Mouse (Mus musculus) left cerebral cortex, adult 18-20 months (tissue): ENCODE data around the gene Mark1. TPM values are rescaled to one million over a fixed set of nuclear protein-coding genes. Genes with fewer than 3 reads are reported as not detected.

Experiments
- DNase-seq, 2 experiments: peaks; one replicate each; pipeline ENCODE4 v3.0.0; 2021 to 2022; ENCODE audit warnings: low spot score in 2 of 2, mixed read lengths in 1 of 2
- total RNA-seq, 2 experiments: library from RNA; stranded (reverse); gene quantifications; 2 replicates each; pipeline ENCODE4 v1.2.3; 2021

Mark1 gene
- total RNA-seq, 2 experiments from 2014 or later = 80.9 to 92.4 TPM

DNA sequence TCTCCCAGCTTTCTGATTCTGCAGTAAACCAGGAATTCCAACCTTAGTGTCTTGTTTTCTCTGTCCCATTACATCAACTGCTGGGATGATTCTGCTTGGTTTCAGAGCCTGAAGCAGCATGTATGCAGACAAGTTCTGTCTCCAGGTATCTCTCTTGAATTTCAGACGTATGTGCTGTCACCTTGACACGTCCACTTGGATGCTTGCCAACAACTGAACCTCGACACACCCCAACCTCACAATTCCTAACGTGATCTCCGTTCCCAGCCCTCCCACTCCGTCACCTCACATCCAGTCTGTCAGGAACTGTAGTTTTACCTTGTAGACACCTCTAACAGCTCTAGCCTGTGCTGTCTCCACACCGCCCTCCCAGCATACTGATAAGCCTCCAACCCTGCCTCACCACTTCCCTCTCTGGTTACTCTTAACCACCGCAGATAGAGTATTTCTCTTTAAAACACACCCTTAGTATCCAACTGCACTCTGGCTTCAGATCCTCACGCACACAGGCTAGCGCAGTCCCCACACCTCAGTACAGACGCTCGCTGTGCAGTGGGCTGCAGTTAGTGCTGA is 36.2 kb downstream of the Mark1 start:
- no peak for DNase-seq

DNA sequence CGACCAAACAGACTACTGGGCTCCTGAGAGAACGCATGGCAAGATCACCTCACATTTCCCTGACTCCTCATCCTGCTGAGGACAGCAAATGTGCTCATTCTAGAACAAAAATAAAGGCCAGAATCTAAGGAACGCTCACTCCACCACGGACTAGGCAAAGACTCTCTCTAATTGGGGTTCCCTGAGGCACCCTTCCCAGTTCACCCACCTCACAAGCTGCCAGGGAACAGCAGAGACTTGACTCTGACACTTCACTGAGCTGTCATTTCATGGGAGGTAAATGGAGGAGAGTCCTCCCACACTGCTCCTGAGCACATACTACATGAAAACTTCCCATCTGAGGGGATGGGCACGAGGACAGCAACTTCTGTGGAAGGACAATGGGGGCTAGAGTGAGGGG is 37.5 kb downstream of the Mark1 start:
- peak in 1 of 2 experiments; percentile 41 for DNase-seq

DNA sequence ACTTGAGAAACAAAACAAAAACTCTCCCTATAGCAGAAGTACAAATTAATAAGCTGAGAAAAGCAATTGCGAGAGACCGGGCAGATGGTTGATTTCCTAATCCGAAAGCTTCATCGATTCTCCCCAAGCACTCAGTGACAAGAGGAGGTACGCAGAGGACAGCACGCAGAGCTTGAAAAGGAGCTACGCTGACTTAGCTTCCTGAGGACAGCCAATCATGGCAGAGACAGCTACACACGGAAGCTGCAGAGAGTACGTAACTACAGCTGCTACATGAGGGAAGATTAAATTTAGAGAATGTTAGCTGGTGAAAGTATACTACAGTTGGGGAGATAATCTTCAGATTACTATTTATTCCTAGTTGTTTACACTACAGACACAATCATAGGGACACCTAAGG is 40.6 kb downstream of the Mark1 start:
- DNase-seq = no peak

DNA sequence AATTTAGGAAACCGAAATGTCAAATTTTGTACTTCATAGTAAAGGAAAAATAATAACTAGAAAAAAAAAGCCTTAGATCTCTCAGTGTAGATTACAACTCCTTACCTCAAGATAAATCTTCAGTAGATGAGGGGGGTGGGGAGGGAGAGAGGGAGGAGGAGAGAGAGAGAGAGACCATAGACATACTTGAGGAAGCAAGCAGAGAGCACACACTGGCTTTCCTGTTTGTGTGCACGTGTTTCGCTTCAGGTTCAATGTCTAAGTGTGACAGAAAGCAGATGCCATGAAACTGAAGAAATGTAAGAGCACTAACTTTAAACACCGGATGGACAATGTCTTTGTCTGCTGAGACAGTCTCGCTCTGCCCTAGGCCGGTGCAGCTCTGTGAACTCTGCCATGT is 41.0 kb downstream of the Mark1 start:
- no peak for DNase-seq

DNA sequence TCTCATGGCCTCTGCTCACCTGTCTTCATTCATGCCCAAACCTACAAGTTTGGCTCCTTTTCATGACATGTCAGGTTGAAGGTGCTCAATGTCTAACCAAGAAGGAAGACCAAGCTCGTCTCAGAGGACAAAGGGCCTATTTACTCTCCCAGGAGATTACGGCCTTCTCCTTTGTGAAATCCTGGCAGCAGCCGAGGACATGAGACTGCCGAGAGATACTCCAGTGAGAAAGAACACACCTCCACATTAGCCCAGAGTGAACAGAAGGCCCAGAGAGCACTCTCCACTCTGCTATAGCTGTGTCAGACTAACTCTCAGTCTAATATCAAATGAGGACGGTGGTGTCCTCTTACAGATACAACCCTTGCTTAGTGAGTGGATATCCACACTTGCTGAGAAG is 47.6 kb downstream of the Mark1 start:
- no peak for DNase-seq

DNA sequence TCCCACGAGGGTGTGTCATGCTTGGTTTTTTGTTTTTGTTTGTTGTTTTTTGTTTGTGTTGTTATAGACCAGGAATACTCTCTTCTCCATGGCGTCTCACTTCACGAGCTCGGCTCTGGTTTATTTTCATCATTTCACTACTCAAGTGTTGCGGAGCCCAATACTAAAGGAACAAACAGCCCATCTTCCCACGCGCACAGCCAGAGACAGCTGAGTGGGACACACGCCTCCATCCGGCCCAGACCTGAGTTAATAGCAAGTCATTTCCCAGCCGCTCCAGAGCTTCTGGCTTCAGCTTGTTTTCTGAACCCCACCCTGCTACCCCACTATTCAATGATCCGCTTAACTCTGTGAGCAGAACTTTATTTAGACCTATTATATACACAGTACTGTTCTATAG is 48.3 kb downstream of the Mark1 start:
- DNase-seq = peak; percentile 47 to 73

DNA sequence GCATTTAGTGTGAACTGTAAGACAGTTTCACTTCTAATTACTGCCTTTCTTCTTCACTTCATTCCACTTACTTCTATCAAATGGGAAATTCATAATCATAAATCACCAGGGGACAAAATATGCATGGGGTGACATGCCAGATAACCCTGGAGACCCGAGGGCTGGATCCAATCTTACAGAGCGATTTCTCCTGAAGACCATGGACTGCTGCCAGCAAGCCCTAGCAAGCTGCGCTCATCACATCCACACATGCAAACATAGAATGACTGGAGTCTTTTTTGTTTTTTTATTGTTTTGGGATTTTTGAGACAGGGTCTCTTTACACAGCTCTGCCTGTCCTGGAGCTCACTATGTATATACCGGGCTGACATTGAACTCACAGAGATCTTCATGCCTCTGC is 61.3 kb downstream of the Mark1 start:
- DNase-seq = no peak

DNA sequence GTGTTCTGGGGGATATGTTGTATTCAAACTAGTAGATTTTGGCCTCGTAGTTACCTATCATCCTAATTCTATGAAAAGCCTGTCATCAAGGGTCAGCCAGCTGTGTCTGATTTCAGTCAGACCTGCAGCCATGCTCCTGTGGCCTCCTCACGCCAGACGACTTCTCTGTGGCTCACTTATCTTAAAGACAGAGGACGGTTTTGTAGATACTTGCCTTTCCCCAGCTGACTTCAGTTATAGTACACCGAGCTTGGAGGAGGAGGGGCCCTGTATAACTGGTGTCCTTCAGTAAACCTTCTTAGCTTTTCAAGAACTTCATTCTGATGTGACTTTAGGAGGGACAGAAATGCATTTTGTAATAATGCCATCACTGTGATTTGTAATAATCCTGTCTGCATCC is 63.4 kb downstream of the Mark1 start:
- no peak for DNase-seq

DNA sequence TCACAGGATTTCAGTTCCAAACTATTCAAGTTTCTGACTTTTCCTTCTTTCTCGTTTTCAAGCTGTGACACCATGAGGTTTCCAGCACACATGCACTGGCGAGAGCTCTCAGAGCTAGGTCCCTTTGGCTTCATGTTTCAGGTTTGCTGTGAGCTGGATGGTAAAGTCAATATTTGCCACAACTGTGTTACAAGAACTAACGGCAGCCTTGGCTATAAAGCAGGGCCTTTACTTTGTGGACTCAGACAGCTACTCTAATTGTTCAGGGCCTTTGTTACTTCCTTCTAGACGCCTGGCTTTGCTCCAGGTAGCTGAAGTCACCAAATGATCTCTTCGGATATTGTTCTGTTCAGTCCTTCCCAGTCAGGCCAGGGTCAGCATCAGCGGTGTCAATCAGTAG is 63.9 kb downstream of the Mark1 start:
- no peak for DNase-seq

DNA sequence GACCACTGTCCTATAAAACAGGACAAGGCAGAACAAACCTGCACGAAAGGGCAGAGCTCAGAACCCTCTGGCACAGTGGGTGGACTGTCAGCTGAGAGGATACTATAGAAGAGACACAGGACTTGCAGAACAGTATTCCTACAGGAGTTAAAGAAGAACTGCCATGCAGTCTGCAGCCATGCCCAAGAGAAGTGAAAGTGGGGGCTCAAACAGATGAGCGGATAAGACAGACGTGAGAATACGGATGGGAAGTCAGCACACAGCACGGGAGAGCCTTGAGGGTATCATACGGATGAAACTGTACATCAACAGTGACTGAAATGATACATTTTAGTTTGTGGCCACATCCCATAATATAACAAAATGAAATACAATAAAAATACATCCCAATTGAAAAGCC is 68.3 kb downstream of the Mark1 start:
- DNase-seq = no peak

DNA sequence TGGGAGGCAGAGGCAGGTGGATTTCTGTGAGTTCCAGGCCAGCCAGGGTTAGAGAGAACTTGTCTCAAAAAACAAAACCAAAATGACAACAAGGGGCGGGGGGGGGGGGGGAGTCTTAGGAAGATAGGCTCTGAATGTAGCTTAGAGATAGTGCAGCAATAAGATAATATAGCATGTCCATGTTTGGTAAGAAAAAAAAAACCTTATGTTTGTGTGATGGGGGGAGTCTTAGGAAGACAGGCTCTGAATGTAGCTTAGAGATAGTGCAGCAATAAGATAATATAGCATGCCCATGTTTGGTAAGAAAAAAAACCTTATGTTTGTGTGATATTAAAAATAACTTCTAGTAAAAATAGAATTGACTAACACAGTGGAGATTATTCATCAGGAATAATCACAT is 71.0 kb downstream of the Mark1 start:
- no peak for DNase-seq

DNA sequence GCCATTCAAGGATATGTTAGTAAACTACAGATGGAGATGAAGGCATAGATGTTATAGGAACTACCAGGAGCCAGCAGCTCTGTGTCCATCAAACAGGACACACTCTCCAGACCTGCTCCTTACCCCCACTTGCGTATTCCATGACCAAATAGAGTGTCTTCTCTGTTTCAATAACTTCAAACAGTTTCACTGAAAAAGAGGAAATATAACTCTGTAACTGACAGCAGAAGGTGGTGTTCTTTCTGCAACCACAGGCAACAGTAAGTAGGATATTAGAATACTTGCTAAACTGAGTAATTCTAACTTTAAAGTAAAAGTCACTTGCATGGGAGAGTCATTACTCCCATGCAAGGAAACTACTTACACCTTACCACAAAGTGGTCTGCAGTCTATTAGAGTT is 71.5 kb downstream of the Mark1 start:
- no peak for DNase-seq

DNA sequence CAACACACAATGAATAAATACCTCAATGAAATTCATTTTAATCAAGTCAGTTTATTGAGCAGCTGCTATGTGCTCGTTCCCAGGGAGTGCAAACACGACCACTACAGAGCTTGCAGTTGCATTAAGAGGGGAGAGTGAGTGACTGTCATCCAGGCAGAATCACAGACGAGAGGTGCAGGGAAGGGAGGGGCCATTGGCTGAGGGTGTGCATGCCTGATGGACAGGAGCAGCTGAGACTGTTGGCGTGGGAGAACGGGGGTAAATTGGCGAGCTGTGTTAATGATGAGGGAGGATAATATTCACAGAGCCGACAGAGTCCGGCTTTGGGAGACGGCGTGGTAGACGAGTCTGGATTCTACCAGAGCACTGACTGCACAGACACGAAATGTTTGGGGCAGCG is 76.5 kb downstream of the Mark1 start:
- DNase-seq = no peak

DNA sequence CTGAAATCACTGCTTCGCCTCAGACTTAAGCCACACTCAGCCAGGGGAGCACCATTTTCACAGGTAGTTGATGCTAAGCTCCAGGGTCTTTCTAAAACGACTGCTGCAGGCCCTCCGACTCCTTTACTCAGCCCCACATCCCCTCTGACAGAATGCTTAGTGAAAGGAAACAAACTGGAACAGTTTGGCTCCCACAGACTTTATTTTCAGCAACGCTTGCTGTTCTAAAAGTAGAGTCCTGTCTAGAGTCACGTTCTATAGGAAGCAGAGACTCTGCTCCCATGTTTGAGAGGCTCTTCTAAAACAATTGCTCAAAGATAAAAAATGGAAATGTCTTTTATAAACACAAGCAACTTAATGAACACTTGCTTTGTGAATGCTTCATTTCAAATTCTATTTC is 79.3 kb downstream of the Mark1 start:
- DNase-seq = no peak

DNA sequence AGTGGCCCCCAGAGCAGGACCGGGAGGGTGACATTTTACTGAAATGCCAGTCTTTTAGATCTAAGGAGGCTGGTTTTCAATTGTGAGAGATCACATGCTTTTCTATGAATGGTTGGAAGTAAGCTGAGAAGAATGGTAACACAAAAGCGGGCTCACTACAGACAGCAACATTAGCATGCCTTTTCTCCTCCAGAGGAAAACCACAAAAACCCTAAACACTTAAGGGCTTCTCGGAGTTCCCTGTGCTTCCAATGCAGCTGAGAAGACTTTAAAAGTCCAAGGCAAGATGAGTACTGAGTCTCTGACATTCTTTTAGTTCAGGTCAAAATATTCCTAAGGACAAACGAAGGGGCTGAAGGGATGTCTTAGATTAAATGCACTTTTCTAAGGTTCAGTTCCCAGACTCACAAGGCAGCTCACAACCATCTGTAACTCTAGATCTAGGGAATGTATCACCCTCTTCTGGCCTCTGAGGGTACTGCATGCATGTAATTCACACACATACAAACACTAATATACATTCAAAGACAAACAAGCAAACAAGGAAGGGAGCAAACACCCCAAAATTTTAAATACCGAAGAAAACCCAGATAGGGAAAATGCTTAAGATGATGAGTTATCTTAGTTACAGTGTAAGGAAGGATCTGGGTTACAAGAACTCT is 81.0 kb downstream of the Mark1 start:
- DNase-seq = no peak

DNA sequence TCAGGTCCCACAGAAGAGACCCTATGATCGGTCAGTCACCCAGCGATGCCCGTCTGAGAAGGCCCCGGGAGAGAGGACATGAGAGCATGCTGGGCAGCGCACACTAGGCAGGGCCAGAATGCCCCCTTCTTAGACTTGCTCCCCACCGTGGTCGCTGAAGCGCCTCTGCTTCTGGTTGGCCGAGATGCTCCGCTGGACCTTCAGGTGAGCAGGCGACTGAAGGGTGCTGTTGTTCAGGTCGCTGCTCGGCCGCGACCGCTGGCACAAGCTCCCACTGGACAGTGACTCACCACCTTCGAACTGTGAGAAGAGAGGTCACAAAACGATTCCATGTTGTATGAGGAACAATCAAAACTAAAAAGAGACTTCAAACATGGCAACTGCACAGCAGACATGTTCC is 87.0 kb downstream of the Mark1 start:
- no peak for DNase-seq

DNA sequence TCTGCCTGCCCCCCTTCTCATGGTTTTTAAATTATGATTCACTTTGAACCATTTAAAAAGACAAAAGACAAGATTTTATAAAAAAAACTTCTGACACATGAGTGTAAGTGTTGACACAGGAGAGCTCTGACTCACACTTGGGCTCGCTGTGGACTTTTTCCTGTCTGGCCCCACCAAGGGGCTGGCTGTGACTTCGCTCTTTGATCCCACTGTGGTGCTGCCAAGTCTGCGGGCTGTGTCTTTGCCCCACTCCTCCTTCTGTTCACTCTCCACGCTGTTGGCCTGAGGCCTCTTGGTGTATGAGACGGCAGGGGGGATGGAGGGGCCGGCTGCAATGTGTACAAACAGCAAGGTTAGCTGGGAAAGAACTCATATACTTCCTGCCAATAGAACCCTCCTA is 87.5 kb downstream of the Mark1 start:
- no peak for DNase-seq

DNA sequence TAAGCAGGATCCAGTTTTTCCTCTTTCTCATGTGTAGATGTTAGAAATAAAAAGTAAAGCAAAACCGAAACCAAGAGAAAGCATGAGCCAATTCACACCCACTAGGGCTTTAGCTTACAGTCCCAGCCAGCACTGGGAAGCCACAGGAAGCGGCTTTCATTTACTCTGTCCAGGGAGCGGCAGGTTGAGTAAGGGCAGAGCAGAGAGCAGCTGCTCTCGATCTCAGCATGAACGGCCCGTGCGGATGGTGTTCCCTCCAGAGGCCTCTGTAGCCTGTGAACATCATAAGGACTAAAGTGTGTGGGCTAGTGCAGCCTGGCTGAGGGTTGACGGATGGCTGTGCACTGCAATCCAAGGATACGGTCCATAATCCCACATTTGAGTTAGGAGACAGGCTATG is 90.8 kb downstream of the Mark1 start:
- no peak for DNase-seq

DNA sequence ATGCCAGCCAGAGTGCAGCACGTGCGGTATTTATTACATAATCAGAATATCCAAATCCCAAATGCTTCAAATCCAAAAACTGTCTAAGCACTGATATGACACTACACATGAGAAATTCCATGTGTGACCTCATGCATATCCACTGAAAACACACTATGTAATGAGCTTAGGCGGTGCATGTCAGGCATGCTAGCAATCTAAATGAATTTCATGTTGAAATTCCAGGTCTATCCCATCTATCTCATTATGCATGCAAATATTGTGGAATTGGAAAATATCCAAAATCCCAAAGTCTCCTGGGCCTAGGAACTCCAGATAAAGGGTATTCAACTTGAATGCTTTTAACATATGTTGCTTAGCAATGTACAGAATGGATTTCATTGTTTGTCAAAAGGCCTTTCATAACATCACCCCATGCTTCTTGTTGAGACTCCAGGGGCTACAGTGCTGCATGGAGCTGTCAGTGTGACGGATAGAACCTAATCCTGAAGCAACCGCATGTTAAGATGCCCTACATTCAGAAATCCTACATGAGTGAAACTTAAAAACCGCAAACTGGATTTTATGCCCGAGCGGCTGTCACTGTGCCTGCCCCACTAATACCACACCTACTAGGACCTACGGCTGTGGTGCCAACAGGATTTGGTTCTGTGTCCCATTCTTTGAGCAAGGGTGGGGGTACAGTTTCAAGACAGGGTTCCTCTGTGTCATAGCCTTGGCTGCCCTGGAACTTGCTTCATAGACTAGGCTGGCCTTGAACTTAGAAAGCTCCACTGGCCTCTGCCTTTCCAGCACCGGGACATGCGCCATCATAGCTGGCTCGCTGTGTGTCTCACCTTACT is 93.2 kb downstream of the Mark1 start:
- no peak for DNase-seq

DNA sequence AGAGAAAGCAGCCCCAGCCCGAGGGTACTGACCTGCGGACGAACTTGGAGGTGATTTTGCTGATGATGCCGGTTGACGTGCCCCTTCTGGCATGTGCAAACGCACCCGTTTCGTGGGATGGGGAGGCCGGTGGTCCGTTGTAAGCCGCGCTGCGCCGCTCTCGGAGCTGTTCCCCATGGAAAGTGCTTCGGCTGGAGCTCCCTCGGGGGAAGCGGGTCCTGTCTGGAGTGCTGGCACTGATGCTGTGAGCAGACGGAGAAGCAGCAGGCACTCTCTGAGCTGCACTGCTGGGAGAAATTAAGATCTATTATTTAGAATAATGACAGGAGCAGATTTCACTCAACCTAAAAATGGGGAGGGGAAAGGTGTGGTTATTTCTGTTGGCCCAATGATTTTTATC is 94.0 kb downstream of the Mark1 start:
- no peak for DNase-seq

DNA sequence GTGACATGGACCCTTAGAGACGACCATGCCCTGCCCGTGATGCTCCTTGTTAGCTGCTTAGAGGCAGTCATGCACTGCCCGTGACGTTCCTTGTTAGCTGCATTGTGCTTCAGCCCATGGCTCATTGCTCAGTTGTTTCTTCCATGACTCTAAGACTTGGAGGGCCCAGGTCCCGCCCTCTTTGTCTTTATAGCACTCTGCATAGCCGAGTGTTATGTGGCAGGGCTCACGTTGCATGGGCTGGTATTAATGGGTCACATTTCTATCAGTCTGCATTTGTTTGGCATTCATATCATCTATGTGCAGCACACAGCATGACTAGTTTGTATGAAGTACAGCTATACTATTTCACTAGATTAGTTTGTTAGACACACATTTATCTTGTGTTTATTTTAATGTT is 95.7 kb downstream of the Mark1 start:
- no peak for DNase-seq

DNA sequence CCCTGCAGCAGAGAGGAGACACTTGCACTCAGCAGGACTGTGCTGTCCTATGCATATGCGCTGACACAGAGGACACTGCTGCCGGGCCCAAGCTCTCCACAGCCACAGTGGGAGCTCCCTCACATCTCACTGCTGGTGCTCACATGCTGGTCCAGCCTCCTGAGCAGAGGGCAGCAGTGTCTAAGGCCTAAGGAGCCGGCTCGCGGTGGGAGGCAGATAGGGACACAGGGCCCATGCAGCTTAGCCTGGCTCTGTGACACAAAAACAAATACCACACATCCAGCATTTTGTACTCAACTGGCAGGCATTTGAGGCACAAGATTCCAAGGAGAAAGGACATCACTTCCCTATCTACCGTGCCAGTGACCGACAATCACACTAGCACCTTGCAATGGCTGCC is 96.5 kb downstream of the Mark1 start:
- DNase-seq = no peak

DNA sequence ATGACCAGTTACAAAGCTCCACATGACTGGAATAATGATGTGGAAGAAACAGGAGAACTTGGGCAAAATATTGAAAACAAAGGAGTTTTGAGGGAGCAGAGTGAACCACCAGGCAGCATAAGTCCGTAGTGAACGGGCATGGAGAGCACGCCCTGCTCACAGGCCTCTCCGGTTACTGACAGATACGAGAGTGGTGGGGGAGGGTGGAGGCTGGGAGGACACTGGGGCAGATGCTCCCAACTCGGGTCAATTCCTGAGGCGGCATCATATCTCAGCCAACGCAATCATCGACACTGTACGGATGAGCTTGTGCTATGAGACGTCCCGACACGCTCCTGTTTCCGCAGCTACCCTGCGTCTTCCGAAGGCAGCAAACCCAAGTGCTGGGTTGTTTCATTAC is 102.0 kb downstream of the Mark1 start:
- DNase-seq = no peak
